Mouse (Mus musculus) adrenal gland, adult 8-10 months (tissue): ENCODE data around the gene Naaladl2. TPM values are rescaled to one million over a fixed set of nuclear protein-coding genes. Genes with fewer than 3 reads are reported as not detected.

Experiments
- DNase-seq: peaks from one replicate; pipeline ENCODE4 v3.0.0; 2022
- total RNA-seq, 4 experiments: library from RNA; stranded (reverse); gene quantifications; 2 replicates each; pipeline ENCODE4 v1.2.4; 2022

Gene Naaladl2
- total RNA-seq, 4 experiments from 2014 or later: 2.8 to 4.7 (median 3.2) TPM

- no peak for DNase-seq
Measured at GRCm38 (mm10) chr3:24938507-24939182, 205.4 kb downstream of the Naaladl2 start.

- DNase-seq: no peak
Measured at GRCm38 (mm10) chr3:24921811-24922210, 222.2 kb downstream of the Naaladl2 start.

- DNase-seq: no peak
Measured at GRCm38 (mm10) chr3:24921401-24921800, 222.7 kb downstream of the Naaladl2 start.

- no peak for DNase-seq
Measured at GRCm38 (mm10) chr3:24905425-24905960, 238.6 kb downstream of the Naaladl2 start.

GRCm38 (mm10) chr3:24888801-24889200 is 255.3 kb downstream of the Naaladl2 start:
- DNase-seq: no peak

GRCm38 (mm10) chr3:24872254-24872653 is 271.8 kb downstream of the Naaladl2 start:
- DNase-seq: no peak

GRCm38 (mm10) chr3:24852936-24853335 is 291.1 kb downstream of the Naaladl2 start:
- DNase-seq: no peak

- no peak for DNase-seq
Measured at GRCm38 (mm10) chr3:24796739-24797138, 347.3 kb downstream of the Naaladl2 start.

GRCm38 (mm10) chr3:24787451-24788148 is 356.5 kb downstream of the Naaladl2 start:
- no peak for DNase-seq

- DNase-seq: no peak
Measured at GRCm38 (mm10) chr3:24784108-24784507, 360.0 kb downstream of the Naaladl2 start.

GRCm38 (mm10) chr3:24783462-24783829 is 360.6 kb downstream of the Naaladl2 start:
- no peak for DNase-seq

GRCm38 (mm10) chr3:24782784-24783461 is 361.1 kb downstream of the Naaladl2 start:
- DNase-seq: no peak

- no peak for DNase-seq
Measured at GRCm38 (mm10) chr3:24781687-24782086, 362.4 kb downstream of the Naaladl2 start.

GRCm38 (mm10) chr3:24778416-24778815 is 365.6 kb downstream of the Naaladl2 start:
- DNase-seq: no peak

- DNase-seq: no peak
Measured at GRCm38 (mm10) chr3:24749055-24749454, 395.0 kb downstream of the Naaladl2 start.

- DNase-seq: no peak
Measured at GRCm38 (mm10) chr3:24747182-24747856, 396.7 kb downstream of the Naaladl2 start.

GRCm38 (mm10) chr3:24743946-24744345 is 400.1 kb downstream of the Naaladl2 start:
- DNase-seq: no peak

GRCm38 (mm10) chr3:24719181-24719749 is 424.8 kb downstream of the Naaladl2 start:
- DNase-seq: no peak

GRCm38 (mm10) chr3:24714770-24715169 is 429.3 kb downstream of the Naaladl2 start:
- DNase-seq: no peak

- DNase-seq: no peak
Measured at GRCm38 (mm10) chr3:24705778-24706423, 438.2 kb downstream of the Naaladl2 start.

- no peak for DNase-seq
Measured at GRCm38 (mm10) chr3:24690162-24690915, 453.7 kb downstream of the Naaladl2 start.
